Mouse (Mus musculus) granulocyte monocyte progenitor cell, adult 5-6 weeks (primary cell): ENCODE measurements around the gene Apobec1. TPM values are rescaled to one million over a fixed set of nuclear protein-coding genes. Genes with fewer than 3 reads are reported as not detected.

Experiments used
- total RNA-seq, 2 experiments: library from RNA; stranded (forward) in 1 of 2; stranded (reverse) in 1 of 2; fragments of 200-712, 200-1000 nt in 1 of 2; fragments of >200 nt in 1 of 2; fragmentation: Nextera tagmentation in 1 of 2; gene quantifications; 2 replicates each; pipeline ENCODE4 v1.2.3; 2014 to 2017

The Apobec1 gene
- total RNA-seq, 2 experiments from 2014 or later = 11.9 to 28.1 TPM

Other genes starting within 250 kb of the Apobec1 start
- not detected in 2 replicates for gene Rimklb, start 103.7 kb downstream of the Apobec1 start, total RNA-seq (2014; fragmentation: Nextera tagmentation)
- not detected in 2 replicates for gene Rimklb, start 103.7 kb downstream of the Apobec1 start, total RNA-seq (2017)
- not detected in 2 replicates for gene Mfap5, start 96.6 kb downstream of the Apobec1 start, total RNA-seq (2014; fragmentation: Nextera tagmentation)
- not detected in 2 replicates for gene Mfap5, start 96.6 kb downstream of the Apobec1 start, total RNA-seq (2017)
- gene Aicda, start 48.6 kb downstream of the Apobec1 start, total RNA-seq (2014; fragmentation: Nextera tagmentation) = not detected in 2 replicates
- gene Aicda, start 48.6 kb downstream of the Apobec1 start, total RNA-seq (2017) = not detected in 2 replicates
- 3.5 and 3.8 TPM in 2 replicates for gene Gdf3, start 7.6 kb upstream of the Apobec1 start, total RNA-seq (2014; fragmentation: Nextera tagmentation)
- 5.1 and 6.1 TPM in 2 replicates for gene Gdf3, start 7.6 kb upstream of the Apobec1 start, total RNA-seq (2017)
- not detected in 2 replicates for gene Dppa3, start 24.0 kb upstream of the Apobec1 start, total RNA-seq (2014; fragmentation: Nextera tagmentation)
- gene Dppa3, start 24.0 kb upstream of the Apobec1 start, total RNA-seq (2017) = not detected in 2 replicates
- gene Nanog, start 105.0 kb upstream of the Apobec1 start, total RNA-seq (2014; fragmentation: Nextera tagmentation) = not detected in 2 replicates
- not detected in 2 replicates for gene Nanog, start 105.0 kb upstream of the Apobec1 start, total RNA-seq (2017)
- 4.7 and 6.5 TPM in 2 replicates for gene Slc2a3, start 199.2 kb upstream of the Apobec1 start, total RNA-seq (2014; fragmentation: Nextera tagmentation)
- gene Slc2a3, start 199.2 kb upstream of the Apobec1 start, total RNA-seq (2017) = 8.4 and 8.8 TPM in 2 replicates
- 5.2 and 8.1 TPM in 2 replicates for gene Foxj2, start 217.5 kb upstream of the Apobec1 start, total RNA-seq (2014; fragmentation: Nextera tagmentation)
- gene Foxj2, start 217.5 kb upstream of the Apobec1 start, total RNA-seq (2017) = 1.6 and 3.5 TPM in 2 replicates